Mouse (Mus musculus): ENCODE measurements around the gene Gm38431.

- TF ChIP-seq CTCF (IDR thresholded peaks at IDR 0.05; ENCODE audit: low read depth, low read length), result no peak
- TF ChIP-seq GATA1 (IDR thresholded peaks at IDR 0.05; ENCODE audit: borderline replicate concordance, low read length), result no peak
- TF ChIP-seq POLR2AphosphoS5 (IDR thresholded peaks at IDR 0.05; ENCODE audit: insufficient replicate concordance, low read depth, low read length), result no peak
Observed at GRCm38 (mm10) chr9:21034481-21035085, 57.2 kb downstream of the Gm38431 start.
